Mouse (Mus musculus) forebrain, embryonic 14.5 days (tissue): ENCODE measurements around the gene 2700049A03Rik. TPM values are rescaled to one million over a fixed set of nuclear protein-coding genes. Genes with fewer than 3 reads are reported as not detected.

Experiments used
- ATAC-seq: fragments of 200-750 bp; cut with Nextera tagmentation; 2 replicates; pipeline ENCODE4 v1.8.0; 2017; ENCODE audit warnings: mild to moderate bottlenecking, moderate library complexity
- DNase-seq: peaks from one replicate; pipeline ENCODE4 v3.0.0-alpha.2; 2015; ENCODE audit warnings: low spot score
- H3K27ac ChIP-seq: fragments of 300-500 bp; sonication (generic); 2 replicates; pipeline ENCODE4 v1.5.1; 2014; ENCODE audit warnings: low read depth, mild to moderate bottlenecking, control low read depth, low read length, moderate library complexity
- H3K27me3 ChIP-seq: fragments of 300-500 bp; sonication (generic); replicated peaks from 2 replicates; pipeline ENCODE4 v1.6.1; 2014; ENCODE audit warnings: low read length, control low read depth, mixed read lengths; ENCODE audit not compliant: control insufficient read depth, insufficient read depth
- H3K36me3 ChIP-seq: fragments of 300-500 bp; sonication (generic); 2 replicates; pipeline ENCODE4 v1.6.1; 2014; ENCODE audit warnings: low read length, control low read depth; ENCODE audit not compliant: control insufficient read depth, insufficient read depth
- H3K4me1 ChIP-seq: fragments of 300-500 bp; sonication (generic); 2 replicates; pipeline ENCODE4 v1.6.1; 2014; ENCODE audit warnings: antibody characterized with exemption, low read length, control low read depth; ENCODE audit not compliant: control insufficient read depth, insufficient read depth
- H3K4me2 ChIP-seq: fragments of 300-500 bp; sonication (generic); 2 replicates; pipeline ENCODE4 v1.6.1; 2014; ENCODE audit warnings: mild to moderate bottlenecking, control low read depth, low read length
- H3K4me3 ChIP-seq: fragments of 300-500 bp; sonication (generic); 2 replicates; pipeline ENCODE4 v1.5.1; 2014; ENCODE audit warnings: low read depth, low read length, control low read depth
- H3K9ac ChIP-seq: fragments of 300-500 bp; sonication (generic); 2 replicates; pipeline ENCODE4 v1.6.1; 2014; ENCODE audit warnings: mild to moderate bottlenecking, low read length, control low read depth, moderate library complexity
- H3K9me3 ChIP-seq: fragments of 300-500 bp; sonication (generic); replicated peaks from 2 replicates; pipeline ENCODE4 v1.6.1; 2016; ENCODE audit warnings: low read length, control low read depth, mixed read lengths; ENCODE audit not compliant: control insufficient read depth
- WGBS: fragments of 180-500 bp; shearing (Covaris S2); extraction: QIAGEN DNeasy Blood & Tissue Kit; methylation state at CpG from one replicate; pipeline ENCODE4 v1.1.7; 2014; 5-methylcytosine and 5-hydroxymethylcytosine counted together
- polyA plus RNA-seq: library from polyadenylated mRNA; unstranded; fragments of >200 nt; fragmentation: Nextera tagmentation; extraction: Ambion mirVana; gene quantifications from 2 replicates; pipeline ENCODE4 v1.2.1, GENCODE M21; 2014

2700049A03Rik gene
- polyA plus RNA-seq, 1 experiment from 2014 or later, result 19.9 TPM

GRCm38 (mm10) chr12:71123286-71123685 lies 13.4 kb upstream of the 2700049A03Rik start:
- peaks cover 39% of the 10 kb centered on the region for H3K36me3 ChIP-seq
- DNase-seq, result no peak
- H3K27me3 ChIP-seq, result no peaks in the 10 kb centered on the region

GRCm38 (mm10) chr12:71135581-71135980 lies 1.1 kb upstream of the 2700049A03Rik start:
- peaks cover 25% of the 10 kb centered on the region for H3K36me3 ChIP-seq
- no peak overlapping the region for H3K27ac ChIP-seq
- H3K4me1 ChIP-seq, result peaks cover 18% of the 10 kb centered on the region
- H3K9me3 ChIP-seq, result no peaks in the 10 kb centered on the region
- 14% methylated on average over 5 of the region's 5 CpGs for WGBS
- DNase-seq (no peak), ATAC-seq (no peak)
- H3K4me3 ChIP-seq, result peak overlapping the region; percentile 91
- H3K9ac ChIP-seq, result peak overlapping the region; percentile 50; the same call in 1 of the 2 replicates
- peak overlapping the region; percentile 96 for H3K4me2 ChIP-seq
- H3K27me3 ChIP-seq, result no peaks in the 10 kb centered on the region

More at GRCm38 (mm10) chr12:71123286-71123685, 13.4 kb upstream of the 2700049A03Rik start:
- no peaks in the 10 kb centered on the region for H3K9me3 ChIP-seq
- 87% methylated on average over 9 of the region's 9 CpGs for WGBS
- no peak overlapping the region for H3K9ac ChIP-seq
- no peak overlapping the region for H3K4me2 ChIP-seq
- H3K4me3 ChIP-seq, result no peak overlapping the region
- no peaks in the 10 kb centered on the region for H3K4me1 ChIP-seq
- no peak overlapping the region for H3K27ac ChIP-seq
- ATAC-seq, result no peak

GRCm38 (mm10) chr12:71136974-71137491 lies 385 bp downstream of the 2700049A03Rik start:
- Histone ChIP-seq H3K27me3 (no peaks in the 10 kb centered on the region), H3K9ac (peak overlapping the region; percentile 81), H3K9me3 (no peaks in the 10 kb centered on the region), H3K36me3 (peaks cover 29% of the 10 kb centered on the region), H3K27ac (peak overlapping the region; percentile 73), H3K4me1 (peaks cover 18% of the 10 kb centered on the region), H3K4me3 (peak overlapping the region; percentile 91), H3K4me2 (peak overlapping the region; percentile 96)
- under 1% methylated on average over 30 of the region's 30 CpGs for WGBS
- DNase-seq (peak; percentile 94), ATAC-seq (peak; percentile 86)

- DNase-seq, result peak; percentile 7
- H3K4me1 ChIP-seq, result peaks cover 18% of the 10 kb centered on the region
- peak overlapping the region; percentile 91 for H3K4me3 ChIP-seq
- WGBS, result 10% methylated on average over 11 of the region's 11 CpGs
- H3K9ac ChIP-seq, result peak overlapping the region; percentile 81
- no peaks in the 10 kb centered on the region for H3K9me3 ChIP-seq
- peak overlapping the region; percentile 96 for H3K4me2 ChIP-seq
- no peak overlapping the region for H3K27ac ChIP-seq
- no peak for ATAC-seq
- H3K36me3 ChIP-seq, result peaks cover 30% of the 10 kb centered on the region
- H3K27me3 ChIP-seq, result no peaks in the 10 kb centered on the region
Measured at GRCm38 (mm10) chr12:71137686-71138085, 1.0 kb downstream of the 2700049A03Rik start.

GRCm38 (mm10) chr12:71139258-71139828 lies 2.7 kb downstream of the 2700049A03Rik start:
- WGBS, result 80% methylated on average over 5 of the region's 5 CpGs
- Histone ChIP-seq H3K36me3 (peaks cover 39% of the 10 kb centered on the region), H3K9me3 (no peaks in the 10 kb centered on the region)

GRCm38 (mm10) chr12:71141189-71141588 lies 4.5 kb downstream of the 2700049A03Rik start:
- Histone ChIP-seq H3K4me1 (peaks cover 13% of the 10 kb centered on the region), H3K36me3 (peaks cover 58% of the 10 kb centered on the region), H3K27ac (no peak overlapping the region), H3K4me3 (no peak overlapping the region), H3K4me2 (no peak overlapping the region), H3K9me3 (no peaks in the 10 kb centered on the region), H3K9ac (no peak overlapping the region), H3K27me3 (no peaks in the 10 kb centered on the region)
- no peak for ATAC-seq
- DNase-seq, result no peak

More at GRCm38 (mm10) chr12:71139258-71139828, 2.7 kb downstream of the 2700049A03Rik start:
- Histone ChIP-seq H3K4me2 (peak overlapping the region; percentile 96), H3K27me3 (no peaks in the 10 kb centered on the region), H3K9ac (no peak overlapping the region), H3K4me1 (peaks cover 18% of the 10 kb centered on the region), H3K4me3 (peak overlapping the region; percentile 91; the same call in 1 of the 2 replicates), H3K27ac (no peak overlapping the region)
- ATAC-seq, result no peak
- DNase-seq, result no peak

- no peak overlapping the region for H3K4me2 ChIP-seq
- no peaks in the 10 kb centered on the region for H3K4me1 ChIP-seq
- WGBS, result 93% methylated on average over 3 of the region's 3 CpGs
- DNase-seq (peak; percentile 54), ATAC-seq (no peak)
- H3K9me3 ChIP-seq, result no peaks in the 10 kb centered on the region
- H3K27me3 ChIP-seq, result no peaks in the 10 kb centered on the region
- peaks cover 85% of the 10 kb centered on the region for H3K36me3 ChIP-seq
- no peak overlapping the region for H3K27ac ChIP-seq
- no peak overlapping the region for H3K4me3 ChIP-seq
- H3K9ac ChIP-seq, result no peak overlapping the region
Measured at GRCm38 (mm10) chr12:71147641-71148040, 11.0 kb downstream of the 2700049A03Rik start.

- no peak overlapping the region for H3K4me3 ChIP-seq
- ATAC-seq (no peak), DNase-seq (no peak)
- H3K27ac ChIP-seq, result no peak overlapping the region
- WGBS, result 96% methylated on average over 9 of the region's 9 CpGs
- H3K4me2 ChIP-seq, result no peak overlapping the region
- H3K27me3 ChIP-seq, result no peaks in the 10 kb centered on the region
- H3K4me1 ChIP-seq, result no peaks in the 10 kb centered on the region
- H3K36me3 ChIP-seq, result peaks cover 86% of the 10 kb centered on the region
- H3K9ac ChIP-seq, result no peak overlapping the region
- no peaks in the 10 kb centered on the region for H3K9me3 ChIP-seq
Measured at GRCm38 (mm10) chr12:71148801-71149200, 12.2 kb downstream of the 2700049A03Rik start.

GRCm38 (mm10) chr12:71149456-71149855 lies 12.8 kb downstream of the 2700049A03Rik start:
- no peaks in the 10 kb centered on the region for H3K27me3 ChIP-seq
- ATAC-seq (no peak), DNase-seq (no peak)
- H3K36me3 ChIP-seq, result peaks cover 86% of the 10 kb centered on the region
- H3K9me3 ChIP-seq, result no peaks in the 10 kb centered on the region
- H3K4me1 ChIP-seq, result no peaks in the 10 kb centered on the region
- H3K4me3 ChIP-seq, result no peak overlapping the region
- WGBS, result 89% methylated on average over 6 of the region's 6 CpGs
- no peak overlapping the region for H3K9ac ChIP-seq
- no peak overlapping the region for H3K4me2 ChIP-seq
- no peak overlapping the region for H3K27ac ChIP-seq
